Mouse (Mus musculus) thymus, postnatal 4 days (tissue): Measurements from ENCODE around the gene Nectin2.
A peak's percentile ranks its signal among the peaks of the same experiment; 100 is the strongest.

Experiments
- DNase-seq: peaks from one replicate; pipeline ENCODE4 v3.0.0; 2021

Nectin2 gene

GRCm38 (mm10) chr7:19769001-19769400, 18.7 kb upstream of the Nectin2 start:
- DNase-seq: no peak

DNA sequence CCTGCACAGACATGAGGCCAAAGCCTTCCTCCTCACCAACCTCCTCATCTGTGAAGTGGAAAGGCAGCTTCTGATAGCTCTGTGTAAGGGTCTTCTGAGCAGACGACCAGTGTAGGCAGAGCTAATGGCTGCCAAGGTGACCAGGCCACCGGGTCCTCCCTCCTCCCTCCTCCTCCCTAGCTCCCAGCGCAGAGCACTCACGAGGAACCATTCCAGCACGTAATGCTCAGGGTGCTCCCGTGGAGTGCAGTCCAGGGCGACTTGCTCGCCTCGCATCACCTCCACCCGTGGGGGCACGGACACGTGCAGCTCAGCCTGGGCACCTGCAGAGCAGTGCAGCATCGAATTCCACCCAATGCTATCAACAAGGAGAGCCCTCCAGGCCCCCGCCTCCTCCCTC, 18.0 kb upstream of the Nectin2 start:
- no peak for DNase-seq

- DNase-seq: no peak
Observed at GRCm38 (mm10) chr7:19764581-19764980, 14.3 kb upstream of the Nectin2 start.

DNA sequence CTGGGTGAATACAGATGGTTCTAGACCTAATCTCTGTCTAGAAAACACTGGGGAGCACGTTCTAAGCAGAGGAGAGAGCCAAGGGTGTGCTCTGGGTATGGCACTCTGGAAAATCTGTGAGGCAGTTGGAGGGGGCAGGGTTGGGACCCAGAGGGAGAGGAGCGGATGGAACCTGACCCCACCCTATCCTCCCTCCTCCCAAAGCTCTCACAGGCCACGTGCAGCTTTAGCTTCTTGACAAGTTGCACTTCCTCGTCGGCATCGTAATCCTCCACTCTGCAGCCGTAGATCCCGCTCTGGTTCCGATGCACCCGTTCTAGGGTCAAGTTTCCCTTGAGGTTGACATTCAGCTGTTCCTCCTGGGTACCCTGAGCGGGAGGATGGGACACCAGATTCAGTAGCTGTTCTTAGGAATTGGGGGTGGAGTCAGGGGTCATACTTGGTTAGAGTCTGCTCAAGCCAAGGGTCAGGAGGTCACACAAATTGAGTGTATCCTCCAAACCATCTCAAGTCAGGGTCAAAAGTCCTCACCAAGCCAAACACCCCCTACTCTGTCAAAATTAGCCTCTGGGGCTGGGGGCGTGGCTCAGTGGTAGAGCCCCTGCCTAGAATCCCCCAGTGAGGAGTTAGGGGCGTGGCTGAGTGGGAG, 13.7 kb upstream of the Nectin2 start:
- DNase-seq: no peak

GRCm38 (mm10) chr7:19762283-19762682, 12.0 kb upstream of the Nectin2 start:
- no peak for DNase-seq

DNA sequence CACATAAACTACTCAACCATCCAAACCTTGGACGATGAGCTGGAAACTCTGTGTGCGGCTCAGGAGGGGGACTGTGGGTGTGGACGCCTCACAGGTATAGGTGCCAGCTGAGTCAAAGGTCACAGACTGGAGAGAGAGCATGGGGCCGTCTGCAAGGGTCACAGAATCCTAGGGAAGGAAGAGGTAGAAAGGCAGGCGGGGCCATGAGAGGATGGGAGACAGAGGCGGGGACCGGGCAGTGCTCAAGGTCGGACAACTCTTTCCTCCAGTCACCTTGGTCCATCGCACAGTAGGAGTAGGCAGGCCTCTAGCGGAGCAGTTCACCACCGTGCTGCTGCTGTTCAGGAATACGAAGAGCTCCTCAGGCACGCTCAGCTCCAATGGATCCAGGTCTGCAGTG, 9.7 kb upstream of the Nectin2 start:
- DNase-seq: no peak

- DNase-seq: no peak
Observed at GRCm38 (mm10) chr7:19758623-19759022, 8.3 kb upstream of the Nectin2 start.

DNA sequence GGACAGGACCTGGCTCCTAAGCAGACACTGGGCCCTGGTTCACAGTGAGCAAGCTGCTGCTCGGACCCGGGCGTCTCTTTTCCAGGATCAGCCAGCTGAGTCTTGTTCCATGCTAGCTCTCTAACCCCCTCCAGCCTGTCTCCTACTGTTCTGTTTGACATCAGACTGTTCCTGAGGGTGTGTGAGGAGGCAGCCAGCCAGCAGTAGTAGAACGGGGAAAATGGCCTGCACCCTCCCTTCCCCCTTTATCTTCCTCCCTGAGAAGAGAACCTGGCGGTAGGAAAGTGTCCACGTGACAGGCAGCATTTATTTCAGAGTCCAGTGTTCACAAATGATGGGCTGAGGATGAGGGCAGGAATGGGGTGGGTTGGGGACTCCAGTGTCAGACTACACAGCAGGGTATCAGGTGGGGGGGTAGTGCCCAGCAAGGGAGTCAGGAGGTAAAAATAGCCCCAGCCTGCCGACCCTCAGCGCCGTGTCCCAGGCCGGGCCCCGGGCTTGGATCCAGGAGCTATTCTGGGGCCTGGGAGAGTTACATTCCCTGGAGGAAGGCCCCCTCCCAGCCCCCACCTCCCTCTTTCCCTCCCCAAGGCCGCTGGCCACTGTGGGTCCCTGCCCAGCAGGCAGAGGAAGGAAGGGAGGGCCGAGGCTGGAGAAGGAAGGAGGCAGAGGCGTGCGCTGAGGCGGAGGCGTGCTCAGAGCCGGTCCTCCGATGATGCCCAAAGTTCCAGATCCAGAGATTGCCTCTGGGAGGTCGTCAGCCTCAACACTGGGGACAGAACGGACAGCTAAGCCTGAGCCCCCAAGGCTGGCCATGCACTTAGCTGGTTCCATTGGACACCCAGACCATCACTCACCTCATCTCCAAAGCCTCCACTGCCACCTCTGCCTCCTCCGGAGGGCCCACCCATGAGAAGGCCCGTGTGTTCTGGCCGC, 5.8 kb upstream of the Nectin2 start:
- DNase-seq: no peak

GRCm38 (mm10) chr7:19755008-19755407, 4.7 kb upstream of the Nectin2 start:
- DNase-seq: no peak

- DNase-seq: no peak
Observed at GRCm38 (mm10) chr7:19754065-19754464, 3.8 kb upstream of the Nectin2 start.

- DNase-seq: no peak
Observed at GRCm38 (mm10) chr7:19753587-19753986, 3.3 kb upstream of the Nectin2 start.

- DNase-seq: no peak
Observed at GRCm38 (mm10) chr7:19752652-19753051, 2.4 kb upstream of the Nectin2 start.

DNA sequence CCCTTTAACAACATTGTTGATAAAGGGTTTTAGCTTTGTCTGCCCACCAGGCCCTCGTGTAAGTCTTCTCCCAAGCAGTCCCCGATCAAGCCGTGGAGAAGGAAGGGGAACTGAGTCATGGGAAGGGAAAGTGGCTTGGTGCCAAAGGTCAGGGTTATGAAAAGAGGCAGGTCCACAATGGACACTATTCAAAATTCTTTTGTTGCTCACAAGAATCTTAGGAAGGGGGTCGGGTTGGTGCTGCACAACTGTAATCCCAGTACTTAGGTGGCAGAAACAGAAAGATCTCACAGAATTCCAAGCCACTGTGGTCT, 744 bp upstream of the Nectin2 start:
- DNase-seq: no peak

DNA sequence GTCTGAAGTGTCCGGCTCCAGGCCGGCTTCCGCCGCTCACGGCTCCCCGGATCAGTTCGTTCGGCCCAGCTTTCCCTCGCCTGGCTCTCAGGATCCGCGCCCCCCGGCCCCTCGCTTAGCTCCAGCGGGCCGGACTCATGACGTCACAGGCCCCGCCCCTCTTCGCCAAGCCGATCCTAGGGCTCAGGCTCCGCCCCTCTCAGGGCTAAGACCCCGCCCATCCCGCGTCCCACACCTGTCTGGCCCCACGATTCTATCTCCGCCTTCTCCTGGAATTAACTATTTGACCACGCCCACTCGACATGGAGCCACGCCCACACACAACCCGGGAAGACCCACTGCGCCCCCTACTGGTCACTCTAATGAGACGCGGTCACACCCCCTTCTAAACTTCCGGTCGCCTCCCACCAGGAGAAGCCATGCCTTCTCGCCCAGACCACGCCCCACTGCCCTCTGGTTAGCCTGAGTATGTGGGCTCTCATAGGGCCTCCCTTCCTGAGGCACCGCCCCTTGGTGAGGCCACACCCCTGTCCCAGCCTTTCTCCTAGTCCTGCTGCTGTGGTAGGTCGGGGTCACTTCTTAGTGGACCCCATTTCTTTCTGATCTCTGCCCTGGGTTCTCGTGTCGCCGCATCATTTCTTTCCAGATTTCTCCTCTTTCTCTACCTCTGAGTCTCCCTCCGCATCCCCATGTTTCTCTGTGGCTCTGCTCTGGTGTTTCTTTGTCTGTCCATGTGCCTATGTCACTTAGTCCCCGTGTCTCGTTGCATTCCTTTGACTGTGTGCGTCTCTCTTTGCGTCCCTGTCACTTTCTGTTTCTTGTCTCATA, 680 bp downstream of the Nectin2 start:
- DNase-seq: peak; percentile 74

DNA sequence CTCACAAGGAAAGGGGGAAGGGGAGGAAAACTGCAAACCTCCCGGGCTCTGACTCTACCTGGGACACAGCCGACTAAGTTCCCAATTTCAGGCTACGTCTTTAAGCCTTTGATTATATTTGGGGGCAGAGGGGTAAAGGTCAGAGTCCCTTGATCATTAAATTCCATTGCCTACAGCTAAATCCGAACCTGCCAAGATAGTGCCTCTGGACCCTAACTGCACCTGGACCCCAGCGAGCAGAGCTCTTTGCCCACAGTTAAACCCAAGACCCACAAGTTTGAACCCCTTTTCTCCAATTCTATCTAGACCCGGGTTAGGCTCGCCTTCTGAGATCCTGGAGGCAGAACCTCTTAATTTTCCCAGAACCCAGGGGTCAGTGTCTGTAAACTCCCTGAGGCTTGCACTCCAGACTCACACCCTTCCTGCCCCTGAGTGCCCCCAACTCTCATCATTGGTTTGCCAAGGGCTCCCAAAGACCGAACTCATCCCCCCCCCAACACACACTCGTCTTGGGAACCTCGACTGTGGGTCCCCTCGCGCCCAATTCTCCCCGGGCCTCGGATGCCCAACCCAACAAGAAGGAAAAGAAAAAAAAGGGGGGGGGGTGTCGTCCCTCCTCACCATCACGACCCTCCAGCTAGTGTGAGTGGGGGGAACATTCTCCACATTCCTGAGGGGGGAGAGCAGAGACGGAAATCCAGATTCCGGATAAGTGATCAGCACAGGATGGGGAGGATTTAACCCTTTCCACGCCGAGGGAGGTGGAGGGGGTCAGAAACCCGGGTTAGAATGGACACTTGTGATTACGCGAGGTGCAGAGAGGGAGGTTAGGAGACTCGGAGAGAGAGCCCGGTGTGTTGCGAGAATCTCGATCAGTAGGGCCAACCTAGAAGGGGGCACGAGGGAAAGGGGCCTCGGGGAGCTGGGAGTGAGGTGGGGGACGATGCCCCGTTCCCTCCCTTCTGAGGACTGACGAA, 1.8 kb downstream of the Nectin2 start:
- no peak for DNase-seq

- DNase-seq: no peak
Observed at GRCm38 (mm10) chr7:19747420-19748218, 2.7 kb downstream of the Nectin2 start.

GRCm38 (mm10) chr7:19746426-19747201, 3.7 kb downstream of the Nectin2 start:
- no peak for DNase-seq

DNA sequence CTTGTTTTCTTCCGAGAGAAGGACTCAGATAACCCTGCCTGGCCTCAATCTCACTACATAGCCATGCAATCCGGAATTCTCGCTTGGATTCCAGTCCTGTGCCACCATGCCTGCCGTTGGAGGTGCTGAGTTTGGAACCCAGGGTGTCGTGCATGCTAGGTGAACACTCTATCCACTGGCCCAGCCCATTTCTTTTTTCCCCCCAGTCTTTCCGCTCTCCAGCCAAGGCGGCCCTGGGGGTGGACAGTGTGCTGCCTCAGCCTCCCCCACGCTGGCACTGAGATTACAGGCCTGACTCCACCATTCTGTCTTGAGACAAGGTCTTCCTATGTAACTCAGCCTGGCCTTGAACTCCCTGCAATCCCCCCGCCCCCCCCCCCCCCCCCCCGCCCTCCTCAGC, 4.3 kb downstream of the Nectin2 start:
- no peak for DNase-seq

DNA sequence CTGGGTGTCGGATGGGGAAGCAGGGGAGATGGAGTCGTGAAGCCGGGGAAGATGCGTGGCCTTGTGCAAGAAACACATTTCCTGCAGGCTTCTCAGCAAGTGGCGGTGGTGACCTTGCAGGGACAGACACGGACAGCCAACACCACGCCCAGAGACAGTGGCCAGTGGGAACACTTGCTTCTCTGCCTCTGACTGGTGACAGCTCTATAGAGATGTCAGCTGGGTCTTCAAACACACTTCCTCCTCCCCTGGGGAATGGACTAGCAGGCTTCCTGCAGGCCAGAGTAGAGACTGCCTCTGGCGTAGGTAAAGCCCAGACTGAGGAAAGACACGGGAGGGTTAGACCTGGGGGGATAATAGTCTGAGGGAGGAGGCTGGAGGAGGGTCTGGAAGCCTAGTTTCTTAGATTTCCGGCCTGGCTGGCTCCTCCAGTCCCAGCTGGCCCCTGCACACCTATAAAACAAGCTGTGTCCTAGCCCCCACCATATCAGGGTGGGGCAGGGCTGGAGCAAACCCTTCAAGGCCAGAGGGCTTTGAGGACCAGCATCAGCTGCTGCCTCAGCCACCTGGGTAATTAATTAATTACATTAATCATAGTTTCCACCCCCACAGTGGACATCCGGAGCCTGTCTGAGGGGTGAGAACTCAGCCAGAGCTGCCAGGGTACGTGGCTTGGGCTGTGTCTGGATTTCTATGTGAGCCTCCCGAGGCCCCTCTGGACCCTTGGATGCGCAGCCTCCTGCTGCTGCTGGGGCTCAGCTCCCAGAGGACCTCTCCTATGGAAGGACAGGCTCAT, 5.5 kb downstream of the Nectin2 start:
- no peak for DNase-seq

GRCm38 (mm10) chr7:19743791-19744190, 6.5 kb downstream of the Nectin2 start:
- no peak for DNase-seq
